Mouse (Mus musculus) retina, adult 2 months (tissue): ENCODE data around the gene Gm10570.

Experiments used
- DNase-seq: peaks from one replicate; pipeline ENCODE4 v3.0.0-alpha.2; 2012; ENCODE audit warnings: low read depth, low spot score

Gm10570 gene

DNA sequence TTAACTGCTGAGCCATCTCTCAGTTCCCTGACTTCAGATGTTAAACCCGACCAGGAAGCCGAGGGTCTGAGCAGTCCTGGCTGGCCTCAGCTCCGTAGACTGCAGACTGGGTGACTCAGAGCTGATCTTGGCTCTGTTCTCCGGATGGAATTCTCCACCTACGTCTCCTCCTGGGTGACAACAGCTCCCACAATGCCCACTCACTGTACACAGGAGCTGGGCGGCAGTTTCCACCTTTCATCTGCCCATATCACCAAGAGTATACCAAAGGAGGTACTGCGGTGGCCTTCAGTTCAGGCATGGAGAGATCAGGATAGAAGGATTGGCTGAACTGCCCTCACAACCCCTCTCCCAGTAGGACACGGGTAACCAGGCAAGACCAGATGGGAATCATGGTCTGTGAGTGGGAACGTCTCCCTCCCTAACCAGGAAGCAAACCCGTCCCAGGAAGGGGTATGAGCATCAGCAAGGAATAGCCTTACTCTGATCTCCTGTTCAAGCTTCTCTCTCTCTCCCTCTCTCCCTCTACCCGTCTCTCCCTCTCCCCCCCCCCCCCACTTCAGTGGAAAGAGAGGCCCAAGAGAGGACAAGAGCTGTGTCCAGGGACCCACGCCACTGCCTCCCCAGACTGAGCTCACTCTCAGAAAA is 34.7 kb downstream of the Gm10570 start:
- no peak for DNase-seq

DNA sequence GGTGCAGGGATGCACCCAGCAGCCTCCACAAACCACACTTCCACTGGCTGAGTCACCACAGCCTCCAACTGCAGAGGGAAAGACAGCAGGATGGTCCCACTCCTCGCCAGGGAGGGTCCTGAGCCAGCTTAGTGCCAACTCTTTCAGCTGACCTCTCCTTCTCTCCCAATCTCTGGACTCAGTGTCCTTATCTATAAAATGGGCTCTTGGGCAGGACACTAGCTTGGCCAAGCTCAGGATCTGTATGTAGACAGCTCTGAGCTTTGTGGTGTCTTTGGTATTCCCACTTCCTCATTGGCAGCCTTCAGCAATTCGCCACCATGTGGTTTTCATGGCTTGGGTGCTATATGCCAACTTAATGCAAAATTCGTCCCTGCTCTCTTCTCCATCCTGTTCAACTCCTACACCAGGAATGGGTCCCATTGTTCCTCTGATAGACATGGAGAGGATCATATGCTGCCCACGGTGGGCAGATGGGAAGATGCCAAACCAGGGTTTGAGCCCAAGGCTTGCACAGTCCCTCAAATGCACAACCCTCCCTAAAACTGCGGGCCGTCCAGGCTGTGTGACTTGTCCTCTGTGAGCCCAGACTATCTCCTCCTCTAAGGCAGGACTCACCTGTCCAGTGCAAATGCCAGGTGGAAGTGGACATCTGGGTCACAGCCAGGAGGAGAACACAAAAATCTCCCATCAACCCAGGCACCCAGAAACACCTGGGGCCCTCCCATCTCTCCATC is 37.7 kb downstream of the Gm10570 start:
- no peak for DNase-seq

DNA sequence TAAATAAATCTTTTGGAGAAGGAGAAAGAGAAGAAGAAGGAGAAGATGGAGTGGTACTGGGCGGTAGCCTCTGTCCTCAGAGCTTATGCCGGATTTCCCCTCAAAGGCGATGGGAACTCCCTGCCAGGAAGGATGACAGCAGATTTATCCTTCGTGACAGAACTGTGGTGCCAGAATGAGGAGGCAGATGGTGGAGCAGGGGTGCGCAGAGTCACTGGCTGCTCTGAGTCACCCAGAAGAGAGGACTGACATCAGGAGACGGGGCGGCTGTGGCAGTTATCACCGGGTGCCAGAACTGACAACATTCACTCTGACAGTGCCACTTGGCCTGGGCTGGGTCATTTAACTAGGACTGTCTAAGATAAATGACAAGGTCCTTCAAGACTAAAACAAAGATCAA is 38.4 kb downstream of the Gm10570 start:
- no peak for DNase-seq

DNA sequence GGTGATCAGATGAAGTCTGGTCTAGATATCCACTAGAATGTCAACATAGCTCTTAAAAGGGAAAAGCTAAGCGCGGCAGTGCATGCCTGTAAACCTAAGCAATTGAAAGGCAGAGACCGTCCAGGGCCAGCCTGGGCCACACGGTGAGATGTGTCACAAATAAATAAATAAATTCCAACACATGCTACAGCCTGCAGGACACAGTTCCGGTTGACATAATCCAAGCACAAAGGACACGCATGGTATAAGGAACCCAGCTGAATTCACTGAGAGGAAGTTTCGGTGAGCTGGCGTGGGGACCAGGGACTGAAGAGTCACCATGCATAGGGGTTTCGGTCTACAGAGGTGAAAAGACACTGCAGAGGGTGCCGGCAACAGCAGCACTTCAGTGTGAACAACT is 39.7 kb downstream of the Gm10570 start:
- DNase-seq = no peak

DNA sequence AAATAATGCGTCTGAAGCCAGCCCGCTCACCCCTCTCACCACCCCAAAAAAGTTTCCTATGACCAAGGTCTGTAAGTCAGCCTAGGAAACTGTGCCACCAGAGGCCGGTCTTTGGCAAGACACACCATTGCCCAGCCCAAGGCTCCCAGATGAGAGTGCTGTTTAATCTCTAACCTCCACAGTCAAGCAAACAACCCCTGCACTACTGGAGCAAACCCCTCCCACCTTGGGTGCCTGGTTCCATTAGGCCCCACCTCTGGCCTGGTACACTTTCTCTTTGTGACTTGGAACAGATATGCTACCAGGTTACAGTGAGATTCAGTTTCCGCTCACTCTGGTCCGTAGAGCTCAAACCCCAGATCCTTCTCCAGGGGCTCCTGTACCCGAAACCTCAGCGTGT is 41.4 kb downstream of the Gm10570 start:
- DNase-seq = no peak

DNA sequence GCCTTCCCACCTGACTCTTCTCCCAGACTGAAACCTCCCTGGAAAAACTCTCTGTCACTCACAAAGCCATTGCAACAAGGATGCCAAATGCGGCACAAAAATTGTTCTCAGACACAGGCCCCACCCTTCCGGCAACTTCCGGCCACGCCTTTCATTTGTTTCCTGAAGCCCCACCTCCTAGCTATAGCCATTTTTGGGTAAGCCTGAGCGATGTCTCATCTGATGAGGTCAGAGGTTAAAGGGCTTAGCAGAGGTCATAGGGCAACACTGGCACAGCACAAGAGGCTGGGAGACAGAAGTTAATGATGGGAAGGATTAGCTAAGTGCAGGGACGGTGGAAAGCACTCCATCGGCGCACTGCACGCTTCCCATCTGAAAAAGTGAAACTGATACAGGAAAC is 41.9 kb downstream of the Gm10570 start:
- DNase-seq = no peak

DNA sequence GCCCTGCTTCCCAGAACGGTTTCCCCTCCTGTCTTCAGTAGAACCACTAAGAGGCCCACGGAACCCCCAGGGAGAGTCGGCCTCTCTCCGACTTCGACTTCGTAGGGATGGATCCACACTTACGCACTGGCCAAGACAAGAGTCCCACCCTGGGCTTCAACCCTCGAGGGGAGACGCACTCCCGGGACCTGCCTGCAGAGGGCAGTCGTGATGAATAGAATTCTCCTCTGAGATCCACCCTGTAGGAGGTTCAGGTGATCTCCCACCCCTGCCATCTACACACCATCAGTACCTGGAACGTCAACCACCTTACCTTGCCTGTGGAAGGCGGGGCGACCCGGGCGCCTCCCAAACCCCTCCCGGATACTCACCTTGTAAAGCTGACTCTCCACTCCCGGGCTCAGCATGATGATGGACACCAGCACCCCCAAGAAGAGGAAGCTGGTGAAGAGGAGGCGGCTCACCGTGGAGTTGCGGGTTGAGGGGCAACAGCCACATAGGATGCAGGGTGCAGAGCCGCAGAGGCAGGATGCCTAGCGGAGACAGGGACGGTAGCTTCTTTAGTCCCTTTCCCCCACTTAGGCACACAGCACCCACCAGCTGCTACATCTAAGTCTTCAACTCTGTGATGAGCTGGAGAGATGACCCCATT is 43.6 kb downstream of the Gm10570 start:
- DNase-seq = no peak

DNA sequence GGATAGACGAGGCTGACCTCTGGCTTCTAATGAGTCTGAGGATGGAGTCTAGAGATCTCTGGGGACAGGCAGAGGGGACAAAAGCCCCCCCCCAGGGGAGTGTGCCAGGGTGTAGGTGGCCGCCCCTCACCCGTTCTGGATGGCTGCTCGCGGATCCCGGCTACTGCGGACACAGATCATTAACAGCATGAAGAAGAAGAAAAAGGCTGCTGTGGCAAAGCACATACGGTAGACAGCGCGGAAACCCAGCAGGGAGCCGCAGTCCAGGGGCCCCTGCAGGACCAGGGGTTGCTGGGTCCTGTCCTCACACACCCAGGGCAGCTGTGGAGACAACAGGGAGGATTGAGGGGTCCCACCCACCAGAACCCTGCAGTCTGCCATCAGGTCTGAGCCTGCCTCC is 44.3 kb downstream of the Gm10570 start:
- DNase-seq = no peak

DNA sequence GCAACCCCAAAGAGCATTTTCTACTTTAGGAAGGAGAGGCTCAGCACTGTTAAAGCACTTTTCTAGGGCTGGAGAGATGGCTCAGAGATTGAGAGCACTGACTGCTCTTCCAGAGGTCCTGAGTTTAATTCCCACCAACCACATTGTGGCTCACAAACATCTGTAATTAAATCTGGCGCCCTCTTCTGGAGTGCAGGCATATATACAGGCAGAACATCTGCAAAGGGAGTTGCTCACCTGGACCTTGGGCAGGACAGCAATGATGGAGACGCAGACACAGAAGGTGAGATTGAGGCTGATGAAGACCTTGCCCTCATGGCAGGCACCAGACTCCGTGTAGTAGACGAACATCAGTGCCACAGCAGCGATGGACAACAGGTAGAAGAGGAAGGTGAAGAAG is 48.1 kb downstream of the Gm10570 start:
- DNase-seq = no peak
